Mouse (Mus musculus): ENCODE results near the gene Palm. TPM values are rescaled to one million over a fixed set of nuclear protein-coding genes. Genes with fewer than 3 reads are reported as not detected.

The Palm gene
- polyA plus RNA-seq, 1 experiment from 2014 or later: 51.3 TPM

Small RNA genes lying within 50 kb of the gene (microRNA-seq; reads per million reads assigned to microRNA genes)
- gene Mir6910 (ENCODE audit: borderline number of aligned reads): not detected

Other genes with a start within 250 kb of the Palm start
- gene Mier2, start 238.4 kb upstream of the Palm start, polyA plus RNA-seq (2015; fragmentation: Nextera tagmentation; extraction: Ambion mirVana): 32.4 and 32.7 TPM in 2 replicates
- gene Theg, start 206.2 kb upstream of the Palm start, polyA plus RNA-seq (2015; fragmentation: Nextera tagmentation; extraction: Ambion mirVana): not detected in 2 replicates
- not detected in 2 replicates for gene C2cd4c, start 179.5 kb upstream of the Palm start, polyA plus RNA-seq (2015; fragmentation: Nextera tagmentation; extraction: Ambion mirVana)
- 0.24 and 0.26 TPM in 2 replicates for gene Shc2, start 155.7 kb upstream of the Palm start, polyA plus RNA-seq (2015; fragmentation: Nextera tagmentation; extraction: Ambion mirVana)
- gene Odf3l2, start 147.8 kb upstream of the Palm start, polyA plus RNA-seq (2015; fragmentation: Nextera tagmentation; extraction: Ambion mirVana): 0.10 TPM in 1 of 2 replicates, not detected in the other
- 2.4 and 3.4 TPM in 2 replicates for gene Madcam1, start 129.0 kb upstream of the Palm start, polyA plus RNA-seq (2015; fragmentation: Nextera tagmentation; extraction: Ambion mirVana)
- gene Tpgs1, start 124.2 kb upstream of the Palm start, polyA plus RNA-seq (2015; fragmentation: Nextera tagmentation; extraction: Ambion mirVana): 56.0 and 58.2 TPM in 2 replicates
- 138 and 141 TPM in 2 replicates for gene Cdc34, start 111.4 kb upstream of the Palm start, polyA plus RNA-seq (2015; fragmentation: Nextera tagmentation; extraction: Ambion mirVana)
- 0.35 and 0.48 TPM in 2 replicates for gene Gzmm, start 104.6 kb upstream of the Palm start, polyA plus RNA-seq (2015; fragmentation: Nextera tagmentation; extraction: Ambion mirVana)
- gene Bsg, start 89.1 kb upstream of the Palm start, polyA plus RNA-seq (2015; fragmentation: Nextera tagmentation; extraction: Ambion mirVana): 376 and 398 TPM in 2 replicates
- 0.05 TPM in 1 of 2 replicates, not detected in the other for gene Hcn2, start 76.9 kb upstream of the Palm start, polyA plus RNA-seq (2015; fragmentation: Nextera tagmentation; extraction: Ambion mirVana)
- gene Polrmt, start 47.0 kb upstream of the Palm start, polyA plus RNA-seq (2015; fragmentation: Nextera tagmentation; extraction: Ambion mirVana): 35.2 and 39.5 TPM in 2 replicates
- gene Fgf22, start 38.5 kb upstream of the Palm start, polyA plus RNA-seq (2015; fragmentation: Nextera tagmentation; extraction: Ambion mirVana): 0.23 TPM in 1 of 2 replicates, not detected in the other
- 74.1 and 80.0 TPM in 2 replicates for gene Rnf126, start 26.6 kb upstream of the Palm start, polyA plus RNA-seq (2015; fragmentation: Nextera tagmentation; extraction: Ambion mirVana)
- 5.4 and 6.0 TPM in 2 replicates for gene Fstl3, start 16.3 kb upstream of the Palm start, polyA plus RNA-seq (2015; fragmentation: Nextera tagmentation; extraction: Ambion mirVana)
- gene Prss57, start 2.6 kb upstream of the Palm start, polyA plus RNA-seq (2015; fragmentation: Nextera tagmentation; extraction: Ambion mirVana): 31.6 and 32.5 TPM in 2 replicates
- gene Misp, start 27.4 kb downstream of the Palm start, polyA plus RNA-seq (2015; fragmentation: Nextera tagmentation; extraction: Ambion mirVana): 7.5 and 10.5 TPM in 2 replicates
- gene Ptbp1, start 60.9 kb downstream of the Palm start, polyA plus RNA-seq (2015; fragmentation: Nextera tagmentation; extraction: Ambion mirVana): 217 and 246 TPM in 2 replicates
- 1.7 TPM in 2 replicates for gene Prtn3, start 80.9 kb downstream of the Palm start, polyA plus RNA-seq (2015; fragmentation: Nextera tagmentation; extraction: Ambion mirVana)
- 3.3 and 3.4 TPM in 2 replicates for gene Plppr3, start 81.1 kb downstream of the Palm start, polyA plus RNA-seq (2015; fragmentation: Nextera tagmentation; extraction: Ambion mirVana)
- 0.30 and 0.74 TPM in 2 replicates for gene Elane, start 92.7 kb downstream of the Palm start, polyA plus RNA-seq (2015; fragmentation: Nextera tagmentation; extraction: Ambion mirVana)
- gene Cfd, start 97.3 kb downstream of the Palm start, polyA plus RNA-seq (2015; fragmentation: Nextera tagmentation; extraction: Ambion mirVana): 4.2 TPM in 1 of 2 replicates, not detected in the other
- 32.6 and 39.1 TPM in 2 replicates for gene Med16, start 115.4 kb downstream of the Palm start, polyA plus RNA-seq (2015; fragmentation: Nextera tagmentation; extraction: Ambion mirVana)
- 5.3 and 15.5 TPM in 2 replicates for gene Gm26602, start 117.3 kb downstream of the Palm start, polyA plus RNA-seq (2015; fragmentation: Nextera tagmentation; extraction: Ambion mirVana)
- 0.48 and 1.2 TPM in 2 replicates for gene Kiss1r, start 123.4 kb downstream of the Palm start, polyA plus RNA-seq (2015; fragmentation: Nextera tagmentation; extraction: Ambion mirVana)
- 129 and 131 TPM in 2 replicates for gene R3hdm4, start 127.6 kb downstream of the Palm start, polyA plus RNA-seq (2015; fragmentation: Nextera tagmentation; extraction: Ambion mirVana)
- gene Arid3a, start 133.5 kb downstream of the Palm start, polyA plus RNA-seq (2015; fragmentation: Nextera tagmentation; extraction: Ambion mirVana): 3.7 TPM in 2 replicates
- 77.5 and 85.8 TPM in 2 replicates for gene Wdr18, start 166.6 kb downstream of the Palm start, polyA plus RNA-seq (2015; fragmentation: Nextera tagmentation; extraction: Ambion mirVana)
- 0.09 and 0.20 TPM in 2 replicates for gene Grin3b, start 177.1 kb downstream of the Palm start, polyA plus RNA-seq (2015; fragmentation: Nextera tagmentation; extraction: Ambion mirVana)
- gene Tmem259, start 190.8 kb downstream of the Palm start, polyA plus RNA-seq (2015; fragmentation: Nextera tagmentation; extraction: Ambion mirVana): 19.4 and 25.8 TPM in 2 replicates
- 137 and 152 TPM in 2 replicates for gene Cnn2, start 195.0 kb downstream of the Palm start, polyA plus RNA-seq (2015; fragmentation: Nextera tagmentation; extraction: Ambion mirVana)
- gene Abca7, start 202.9 kb downstream of the Palm start, polyA plus RNA-seq (2015; fragmentation: Nextera tagmentation; extraction: Ambion mirVana): 5.2 and 5.8 TPM in 2 replicates
- 179 and 206 TPM in 2 replicates for gene Arhgap45, start 223.1 kb downstream of the Palm start, polyA plus RNA-seq (2015; fragmentation: Nextera tagmentation; extraction: Ambion mirVana)
- gene Polr2e, start 246.2 kb downstream of the Palm start, polyA plus RNA-seq (2015; fragmentation: Nextera tagmentation; extraction: Ambion mirVana): 153 and 158 TPM in 2 replicates

Data from thymus, postnatal 0 days (tissue).